Mouse (Mus musculus): ENCODE results near the gene Fam131c.

- no peak for TF ChIP-seq CTCF (conservative IDR thresholded peaks at IDR 0.05; ENCODE audit: insufficient read depth, insufficient read length, low read depth, low read length)
- no peak for TF ChIP-seq POLR2A (IDR thresholded peaks at IDR 0.05; ENCODE audit: low read depth, low read length)
Measured at GRCm38 (mm10) chr4:141372426-141372825, 4.4 kb downstream of the Fam131c start.

Measured in kidney, adult 2 months (tissue).